Mouse (Mus musculus) midbrain, embryonic 14.5 days (tissue): ENCODE measurements at regions not wholly inside any gene's neighbourhood (a gene's known extent, or its start where the extent isn't known, plus 50 kb on each side); places are given as distances from the start of the nearest gene placed in this dataset.

Experiments used
- ATAC-seq: fragments of 200-750 bp; cut with Nextera tagmentation; 2 replicates; pipeline ENCODE4 v1.8.0; 2017; ENCODE audit warnings: moderate number of reproducible peaks, moderate library complexity; ENCODE audit not compliant: low FRiP score, low TSS enrichment
- DNase-seq: peaks from one replicate; pipeline ENCODE4 v3.0.0-alpha.2; 2015
- H3K27ac ChIP-seq: fragments of 300-500 bp; sonication (generic); replicated peaks from 2 replicates; pipeline ENCODE4 v1.5.1; 2014; ENCODE audit warnings: mild to moderate bottlenecking, low read depth, low read length, moderate library complexity
- H3K27me3 ChIP-seq: fragments of 300-500 bp; sonication (generic); 2 replicates; pipeline ENCODE4 v1.6.1; 2014; ENCODE audit warnings: low read length, control low read depth, mixed read lengths; ENCODE audit not compliant: control insufficient read depth, insufficient read depth
- H3K36me3 ChIP-seq: fragments of 300-500 bp; sonication (generic); 2 replicates; pipeline ENCODE4 v1.6.1; 2014; ENCODE audit warnings: low read length, control low read depth; ENCODE audit not compliant: control insufficient read depth, insufficient read depth
- H3K4me1 ChIP-seq: fragments of 300-500 bp; sonication (generic); 2 replicates; pipeline ENCODE4 v1.6.1; 2014; ENCODE audit warnings: mild to moderate bottlenecking, antibody characterized with exemption, low read length, control low read depth; ENCODE audit not compliant: control insufficient read depth, insufficient read depth
- H3K4me2 ChIP-seq: fragments of 300-500 bp; sonication (generic); 2 replicates; pipeline ENCODE4 v1.6.1; 2014; ENCODE audit warnings: mild to moderate bottlenecking, low read length, moderate library complexity
- H3K4me3 ChIP-seq: fragments of 300-500 bp; sonication (generic); replicated peaks from 2 replicates; pipeline ENCODE4 v1.5.1; 2014; ENCODE audit warnings: low read depth, low read length
- H3K9ac ChIP-seq: fragments of 300-500 bp; sonication (generic); replicated peaks from 2 replicates; pipeline ENCODE4 v1.6.1; 2014; ENCODE audit warnings: mild to moderate bottlenecking, low read length, moderate library complexity
- H3K9me3 ChIP-seq: fragments of 300-500 bp; sonication (generic); 2 replicates; pipeline ENCODE4 v1.6.1; 2016; ENCODE audit warnings: low read length, control low read depth, mixed read lengths; ENCODE audit not compliant: control insufficient read depth
- WGBS: fragments of 180-500 bp; shearing (Covaris S2); extraction: QIAGEN DNeasy Blood & Tissue Kit; methylation state at CpG from one replicate; pipeline ENCODE4 v1.1.7; 2014; 5-methylcytosine and 5-hydroxymethylcytosine counted together

DNA sequence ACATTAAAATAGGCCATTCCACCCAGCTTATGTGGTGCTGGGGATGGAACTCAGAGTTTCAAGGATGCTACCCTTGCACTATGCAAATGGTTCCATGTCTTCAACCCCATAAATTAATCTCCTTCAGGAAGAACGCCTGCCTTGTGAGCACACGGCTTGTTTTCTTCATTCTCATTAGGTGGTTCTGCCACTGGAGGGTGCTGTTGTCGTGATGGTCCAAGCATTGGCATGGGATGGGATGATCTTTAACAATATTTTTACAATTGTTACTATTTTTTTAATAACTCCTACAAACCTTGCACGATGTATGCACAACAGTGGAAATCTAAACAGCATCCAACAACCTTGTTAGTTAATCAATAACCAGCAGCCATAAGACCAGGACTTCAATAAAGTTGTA lies 185.0 kb downstream of the S1pr1 start:
- Histone ChIP-seq H3K4me2 (no peak overlapping the region), H3K36me3 (no peaks in the 10 kb centered on the region), H3K4me1 (no peaks in the 10 kb centered on the region), H3K27ac (no peak overlapping the region), H3K9me3 (no peaks in the 10 kb centered on the region), H3K4me3 (no peak overlapping the region), H3K27me3 (no peaks in the 10 kb centered on the region), H3K9ac (no peak overlapping the region)
- DNase-seq (peak; percentile 27), ATAC-seq (no peak)
- 50% methylated on average over 4 of the region's 4 CpGs for WGBS

DNA sequence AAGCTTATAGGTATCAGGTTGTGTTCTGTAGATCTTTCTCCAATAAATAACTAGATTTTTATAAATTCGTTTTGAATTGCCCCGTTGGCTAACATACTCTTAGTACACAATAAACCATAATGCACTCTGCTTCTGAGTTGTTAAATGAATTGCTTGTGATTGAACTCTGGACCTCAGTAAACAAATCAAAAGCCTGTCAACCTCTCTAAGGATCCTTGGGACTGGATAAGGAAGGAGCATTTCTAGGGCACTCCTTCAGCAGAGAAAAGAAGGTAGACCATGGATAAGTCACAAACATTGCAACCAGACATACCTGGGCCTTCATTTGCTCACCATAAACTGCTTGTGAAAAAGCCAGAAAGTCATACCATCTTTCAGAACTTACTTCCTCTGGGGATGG lies 191.4 kb downstream of the S1pr1 start:
- no peaks in the 10 kb centered on the region for H3K4me1 ChIP-seq
- no peaks in the 10 kb centered on the region for H3K27me3 ChIP-seq
- H3K4me3 ChIP-seq = no peak overlapping the region
- no peak for ATAC-seq
- H3K9ac ChIP-seq = no peak overlapping the region
- no peak overlapping the region for H3K27ac ChIP-seq
- 86% methylated on average over 2 of the region's 2 CpGs for WGBS
- DNase-seq = no peak
- no peak overlapping the region for H3K4me2 ChIP-seq
- H3K9me3 ChIP-seq = no peaks in the 10 kb centered on the region
- H3K36me3 ChIP-seq = no peaks in the 10 kb centered on the region

DNA sequence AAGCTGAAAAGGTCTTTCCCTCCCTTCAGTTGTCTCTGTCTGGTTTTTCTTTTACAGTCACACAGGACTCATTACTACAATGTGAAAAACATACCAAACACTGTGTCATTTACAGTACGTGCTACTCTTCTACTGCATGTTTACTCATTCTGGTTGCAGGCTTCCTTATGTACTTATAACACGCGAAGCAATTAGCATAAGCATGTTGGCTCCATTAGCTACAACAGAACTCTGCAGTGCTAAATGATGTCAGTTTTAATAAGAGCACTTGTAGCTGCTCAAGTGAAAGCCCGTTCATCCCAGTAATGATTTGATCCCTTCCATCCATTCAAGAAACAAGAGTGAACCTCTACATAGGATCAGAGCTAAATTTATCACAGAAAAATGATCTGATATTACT lies 199.2 kb downstream of the S1pr1 start:
- H3K4me1 ChIP-seq = no peaks in the 10 kb centered on the region
- DNase-seq = no peak
- H3K4me3 ChIP-seq = no peak overlapping the region
- H3K36me3 ChIP-seq = no peaks in the 10 kb centered on the region
- no peaks in the 10 kb centered on the region for H3K9me3 ChIP-seq
- no peak for ATAC-seq
- 86% methylated on average over 4 of the region's 4 CpGs for WGBS
- H3K27me3 ChIP-seq = no peaks in the 10 kb centered on the region
- H3K4me2 ChIP-seq = no peak overlapping the region
- no peak overlapping the region for H3K9ac ChIP-seq
- H3K27ac ChIP-seq = no peak overlapping the region

DNA sequence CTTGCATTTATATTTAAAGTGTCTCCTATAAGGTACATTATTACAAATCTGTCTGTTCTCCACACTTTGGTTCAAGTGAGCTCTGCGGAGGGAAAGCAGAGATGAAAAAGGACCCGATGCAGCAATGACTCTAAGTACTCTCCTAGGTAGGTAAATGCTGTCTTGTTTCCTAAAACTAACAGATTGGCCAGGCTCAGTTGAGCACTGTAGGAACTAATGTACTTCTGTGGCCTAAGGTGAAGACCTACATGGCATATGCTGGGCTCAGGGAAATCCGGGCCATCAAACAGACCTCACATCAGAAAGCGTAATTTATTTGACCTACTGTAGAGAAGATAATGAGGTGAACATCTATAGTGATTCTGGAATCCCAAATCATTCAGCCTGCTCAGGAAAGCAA lies 205.2 kb downstream of the S1pr1 start:
- H3K4me2 ChIP-seq = no peak overlapping the region
- DNase-seq (no peak), ATAC-seq (no peak)
- no peaks in the 10 kb centered on the region for H3K27me3 ChIP-seq
- no peaks in the 10 kb centered on the region for H3K4me1 ChIP-seq
- H3K36me3 ChIP-seq = no peaks in the 10 kb centered on the region
- no peak overlapping the region for H3K27ac ChIP-seq
- no peak overlapping the region for H3K9ac ChIP-seq
- no peaks in the 10 kb centered on the region for H3K9me3 ChIP-seq
- H3K4me3 ChIP-seq = no peak overlapping the region
- WGBS = 96% methylated on average over 4 of the region's 4 CpGs

DNA sequence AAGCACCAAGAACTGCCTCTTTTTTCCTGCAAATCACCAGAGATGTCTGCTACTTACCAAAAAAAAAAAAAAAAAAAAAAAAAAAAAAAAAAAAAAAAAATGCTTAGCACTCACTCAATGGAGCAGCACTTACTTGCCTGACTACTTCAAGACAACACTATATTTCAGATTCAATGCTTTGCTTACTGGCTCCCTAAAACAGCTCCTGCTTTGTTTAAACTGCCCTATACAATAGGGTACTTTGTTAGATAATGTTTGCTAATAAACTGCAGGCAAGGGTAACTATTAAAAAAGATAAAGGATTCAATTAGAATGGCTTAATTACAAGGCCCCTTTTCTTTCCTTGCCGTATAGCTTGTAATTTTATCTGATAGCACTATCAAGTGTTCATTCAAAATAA lies 217.5 kb downstream of the S1pr1 start:
- no peak overlapping the region for H3K27ac ChIP-seq
- DNase-seq (no peak), ATAC-seq (no peak)
- no peak overlapping the region for H3K4me2 ChIP-seq
- H3K9me3 ChIP-seq = no peaks in the 10 kb centered on the region
- no peaks in the 10 kb centered on the region for H3K4me1 ChIP-seq
- no peaks in the 10 kb centered on the region for H3K27me3 ChIP-seq
- H3K9ac ChIP-seq = no peak overlapping the region
- H3K4me3 ChIP-seq = no peak overlapping the region
- 69% methylated on average over 1 of the region's 1 CpGs for WGBS
- no peaks in the 10 kb centered on the region for H3K36me3 ChIP-seq

DNA sequence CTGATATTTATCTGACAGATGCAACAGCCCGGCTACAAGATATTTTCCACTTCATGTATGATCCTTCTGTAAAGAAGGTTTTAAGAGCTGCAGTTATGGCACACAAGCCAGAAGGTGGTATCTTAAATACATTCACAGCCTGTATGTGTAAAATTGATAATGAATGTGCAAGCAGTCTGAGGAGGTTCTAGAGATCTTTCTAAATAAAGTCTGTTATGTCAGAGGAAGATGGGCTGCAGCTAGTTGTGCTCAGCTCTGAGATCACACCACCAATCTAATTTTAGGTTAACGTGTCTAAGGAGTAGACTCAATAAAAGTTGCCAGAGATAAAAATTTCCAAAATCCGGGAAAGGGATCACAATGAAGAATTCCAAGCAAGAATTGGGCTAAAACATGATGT lies 218.8 kb downstream of the S1pr1 start:
- Histone ChIP-seq H3K9me3 (no peaks in the 10 kb centered on the region), H3K4me1 (no peaks in the 10 kb centered on the region), H3K4me3 (no peak overlapping the region), H3K27ac (no peak overlapping the region), H3K9ac (no peak overlapping the region), H3K27me3 (no peaks in the 10 kb centered on the region), H3K4me2 (no peak overlapping the region), H3K36me3 (no peaks in the 10 kb centered on the region)
- ATAC-seq (no peak), DNase-seq (no peak)
- WGBS = 88% methylated on average over 3 of the region's 3 CpGs

DNA sequence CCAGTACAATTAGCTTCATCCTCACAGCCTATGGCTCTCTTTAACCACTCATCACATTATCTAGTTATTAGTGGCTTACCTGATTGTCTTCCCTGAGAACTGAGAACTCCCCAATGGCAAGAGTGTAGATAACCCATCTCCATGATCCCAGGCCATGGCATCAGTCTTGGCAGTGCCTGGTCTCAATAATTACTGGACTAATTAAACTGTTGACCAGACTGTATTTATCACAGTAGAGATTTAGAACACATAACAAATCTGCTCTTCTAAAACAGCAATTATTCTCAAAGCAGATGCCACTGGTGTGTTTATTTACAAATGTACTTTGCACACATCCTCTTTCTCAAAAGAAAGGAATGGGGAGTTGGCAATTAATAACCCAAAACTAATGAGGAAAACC lies 219.2 kb downstream of the S1pr1 start:
- no peak overlapping the region for H3K27ac ChIP-seq
- no peaks in the 10 kb centered on the region for H3K27me3 ChIP-seq
- H3K36me3 ChIP-seq = no peaks in the 10 kb centered on the region
- no peak overlapping the region for H3K4me2 ChIP-seq
- ATAC-seq (no peak), DNase-seq (no peak)
- no peak overlapping the region for H3K4me3 ChIP-seq
- H3K4me1 ChIP-seq = no peaks in the 10 kb centered on the region
- no peaks in the 10 kb centered on the region for H3K9me3 ChIP-seq
- H3K9ac ChIP-seq = no peak overlapping the region

DNA sequence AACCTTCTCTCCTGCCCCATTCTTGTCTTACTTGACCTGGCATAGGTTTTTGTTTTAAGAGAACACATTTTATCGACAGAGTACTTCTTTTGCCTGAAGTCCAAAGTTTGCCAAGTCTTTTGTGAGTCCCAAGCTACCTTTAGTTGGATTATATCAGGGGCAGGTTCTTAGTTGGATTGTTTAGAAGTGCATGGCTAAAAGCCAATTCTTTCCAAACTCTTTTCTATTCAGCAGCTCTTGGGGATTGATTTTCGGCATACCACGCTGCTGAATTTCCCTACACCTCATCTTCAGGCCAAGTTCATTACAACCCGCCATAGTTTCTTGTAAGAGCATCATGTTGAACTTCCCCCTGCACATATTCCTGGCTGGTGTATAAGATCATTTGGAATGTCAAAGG lies 245.9 kb downstream of the S1pr1 start:
- no peak for DNase-seq
- Histone ChIP-seq H3K4me2 (no peak overlapping the region), H3K36me3 (no peaks in the 10 kb centered on the region), H3K4me3 (no peak overlapping the region), H3K9ac (no peak overlapping the region), H3K4me1 (no peaks in the 10 kb centered on the region), H3K9me3 (no peaks in the 10 kb centered on the region), H3K27me3 (no peaks in the 10 kb centered on the region), H3K27ac (no peak overlapping the region)
- 83% methylated on average over 4 of the region's 4 CpGs for WGBS
- no peak for ATAC-seq

DNA sequence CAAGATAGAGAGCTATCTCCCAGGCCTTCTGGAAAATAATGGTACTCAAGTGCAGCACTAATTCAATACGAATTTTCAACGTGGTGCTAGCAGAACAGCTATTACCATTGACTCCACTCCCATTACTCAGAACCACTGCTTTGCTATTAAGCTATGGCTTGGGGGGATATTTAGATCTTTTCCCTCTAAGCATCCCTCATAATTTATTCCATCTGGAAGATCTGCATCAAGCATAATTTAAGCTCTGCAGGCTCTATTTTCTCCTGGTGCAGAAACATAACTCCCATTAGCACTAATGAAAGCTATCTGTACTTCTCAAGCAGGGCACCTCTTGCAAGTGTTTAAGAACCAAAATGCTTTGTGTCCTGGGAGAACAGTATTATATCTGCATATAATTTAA lies 247.0 kb downstream of the S1pr1 start:
- Histone ChIP-seq H3K9me3 (no peaks in the 10 kb centered on the region), H3K36me3 (no peaks in the 10 kb centered on the region), H3K4me2 (no peak overlapping the region), H3K9ac (no peak overlapping the region), H3K27me3 (no peaks in the 10 kb centered on the region), H3K27ac (no peak overlapping the region), H3K4me3 (no peak overlapping the region), H3K4me1 (no peaks in the 10 kb centered on the region)
- DNase-seq (peak; percentile 15), ATAC-seq (no peak)
- 53% methylated on average over 2 of the region's 2 CpGs for WGBS
